Mouse (Mus musculus): ENCODE results near the gene Lrrc25. TPM values are rescaled to one million over a fixed set of nuclear protein-coding genes. Genes with fewer than 3 reads are reported as not detected.
"Not testable (repeated sequence)": the region's sequence is repeated elsewhere in the genome, so short reads cannot be mapped to it uniquely, and the experiment has no call there.

Gene Lrrc25
- 0.37 and 0.69 TPM in 2 replicates for total RNA-seq (2014; fragmentation: Nextera tagmentation)
- 0.15 and 0.61 TPM in 2 replicates for total RNA-seq (2017)

GRCm38 (mm10) chr8:70615894-70616293 is at the start of gene Lrrc25:
Gene Lrrc25, plus strand, starts transcription at chr8:70616155.
- ATAC-seq (replicated peaks; ENCODE audit: low FRiP score, low TSS enrichment, poor library complexity, severe bottlenecking): no peak

- ATAC-seq (replicated peaks; ENCODE audit: low FRiP score, low TSS enrichment, poor library complexity, severe bottlenecking): no peak
Observed at GRCm38 (mm10) chr8:70570360-70570759, 45.6 kb upstream of the Lrrc25 start.

GRCm38 (mm10) chr8:70570990-70571389 is 45.0 kb upstream of the Lrrc25 start:
- ATAC-seq (replicated peaks; ENCODE audit: low FRiP score, low TSS enrichment, poor library complexity, severe bottlenecking): no peak

- no peak for ATAC-seq (replicated peaks; ENCODE audit: low FRiP score, low TSS enrichment, poor library complexity, severe bottlenecking)
Observed at GRCm38 (mm10) chr8:70574302-70574701, 41.7 kb upstream of the Lrrc25 start.

GRCm38 (mm10) chr8:70574915-70575314 is 41.0 kb upstream of the Lrrc25 start:
- ATAC-seq (replicated peaks; ENCODE audit: low FRiP score, low TSS enrichment, poor library complexity, severe bottlenecking): peak; percentile 68

- no peak for ATAC-seq (replicated peaks; ENCODE audit: low FRiP score, low TSS enrichment, poor library complexity, severe bottlenecking)
Observed at GRCm38 (mm10) chr8:70577207-70577606, 38.7 kb upstream of the Lrrc25 start.

GRCm38 (mm10) chr8:70583476-70584387 is 32.2 kb upstream of the Lrrc25 start:
- ATAC-seq (replicated peaks; ENCODE audit: low FRiP score, low TSS enrichment, poor library complexity, severe bottlenecking): no peak

GRCm38 (mm10) chr8:70584606-70585257 is 31.2 kb upstream of the Lrrc25 start:
- no peak for ATAC-seq (replicated peaks; ENCODE audit: low FRiP score, low TSS enrichment, poor library complexity, severe bottlenecking)

- peak; percentile 84 for ATAC-seq (replicated peaks; ENCODE audit: low FRiP score, low TSS enrichment, poor library complexity, severe bottlenecking)
Observed at GRCm38 (mm10) chr8:70585258-70585652, 30.7 kb upstream of the Lrrc25 start.

- ATAC-seq (replicated peaks; ENCODE audit: low FRiP score, low TSS enrichment, poor library complexity, severe bottlenecking): not testable (repeated sequence)
Observed at GRCm38 (mm10) chr8:70587955-70588354, 28.0 kb upstream of the Lrrc25 start.

GRCm38 (mm10) chr8:70591569-70591968 is 24.4 kb upstream of the Lrrc25 start:
- ATAC-seq (replicated peaks; ENCODE audit: low FRiP score, low TSS enrichment, poor library complexity, severe bottlenecking): no peak

- ATAC-seq (replicated peaks; ENCODE audit: low FRiP score, low TSS enrichment, poor library complexity, severe bottlenecking): no peak
Observed at GRCm38 (mm10) chr8:70593173-70593572, 22.8 kb upstream of the Lrrc25 start.

GRCm38 (mm10) chr8:70593961-70594609 is 21.9 kb upstream of the Lrrc25 start, which contains the start of gene Isyna1:
Gene Isyna1, plus strand, starts transcription at chr8:70594373.
- peak; percentile 80 for ATAC-seq (replicated peaks; ENCODE audit: low FRiP score, low TSS enrichment, poor library complexity, severe bottlenecking)

GRCm38 (mm10) chr8:70594621-70595564 is 21.1 kb upstream of the Lrrc25 start:
- ATAC-seq (replicated peaks; ENCODE audit: low FRiP score, low TSS enrichment, poor library complexity, severe bottlenecking): 0 out of 2 replicates have a peak, but pooled peaks have one; percentile 7

- no peak for ATAC-seq (replicated peaks; ENCODE audit: low FRiP score, low TSS enrichment, poor library complexity, severe bottlenecking)
Observed at GRCm38 (mm10) chr8:70595811-70596210, 20.1 kb upstream of the Lrrc25 start.

GRCm38 (mm10) chr8:70596216-70596615 is 19.7 kb upstream of the Lrrc25 start:
- no peak for ATAC-seq (replicated peaks; ENCODE audit: low FRiP score, low TSS enrichment, poor library complexity, severe bottlenecking)

GRCm38 (mm10) chr8:70596775-70597416 is 19.1 kb upstream of the Lrrc25 start:
- no peak for ATAC-seq (replicated peaks; ENCODE audit: low FRiP score, low TSS enrichment, poor library complexity, severe bottlenecking)
